Mouse (Mus musculus) small intestine, adult 2 months (tissue): ENCODE results near the gene Nipal4.

Experiments
- CTCF ChIP-seq: fragments of 200-500 bp; IDR thresholded peaks from 2 replicates; pipeline ENCODE4 v1.5.1; 2012; ENCODE audit warnings: low read depth, mild to moderate bottlenecking, control low read depth, inconsistent platforms, low read length, moderate library complexity, mixed read lengths; ENCODE audit not compliant: insufficient replicate concordance, insufficient read length; ENCODE audit errors: extremely low read depth
- POLR2A ChIP-seq: fragments of 200-500 bp; IDR thresholded peaks from 2 replicates; pipeline ENCODE4 v1.6.1; 2012; ENCODE audit warnings: low read depth, mild to moderate bottlenecking, control low read depth, inconsistent platforms, low read length, moderate library complexity

GRCm38 (mm10) chr11:46201636-46202546 is 35.6 kb upstream of the Nipal4 start:
- TF ChIP-seq CTCF, result no peak
- no peak for TF ChIP-seq POLR2A
